Mouse (Mus musculus) embryonic facial prominence, embryonic 15.5 days (tissue): Measurements from ENCODE around the gene Alkbh7. TPM values are rescaled to one million over a fixed set of nuclear protein-coding genes. Genes with fewer than 3 reads are reported as not detected.

ENCODE experiments used
- ATAC-seq: fragments of 200-750 bp; cut with Nextera tagmentation; 2 replicates; pipeline ENCODE4 v1.8.0; 2017; ENCODE audit warnings: low read depth, moderate TSS enrichment; ENCODE audit not compliant: insufficient number of reproducible peaks, low FRiP score, low TSS enrichment
- H3K27ac ChIP-seq: fragments of 300-500 bp; sonication (generic); replicated peaks from 2 replicates; pipeline ENCODE4 v1.5.1; 2015; ENCODE audit warnings: mild to moderate bottlenecking, inconsistent platforms
- H3K27me3 ChIP-seq: fragments of 300-500 bp; sonication (generic); 2 replicates; pipeline ENCODE4 v1.6.1; 2015; ENCODE audit warnings: inconsistent platforms
- H3K36me3 ChIP-seq: fragments of 300-500 bp; sonication (generic); 2 replicates; pipeline ENCODE4 v1.6.1; 2015; ENCODE audit warnings: mild to moderate bottlenecking, inconsistent platforms
- H3K4me1 ChIP-seq: fragments of 300-500 bp; sonication (generic); 2 replicates; pipeline ENCODE4 v1.6.1; 2015; ENCODE audit warnings: inconsistent platforms
- H3K4me2 ChIP-seq: fragments of 300-500 bp; sonication (generic); replicated peaks from 2 replicates; pipeline ENCODE4 v1.6.1; 2015; ENCODE audit warnings: mild to moderate bottlenecking, inconsistent platforms
- H3K4me3 ChIP-seq: fragments of 300-500 bp; sonication (generic); replicated peaks from 2 replicates; pipeline ENCODE4 v1.5.1; 2015; ENCODE audit warnings: mild to moderate bottlenecking, inconsistent platforms
- H3K9ac ChIP-seq: fragments of 300-500 bp; sonication (generic); 2 replicates; pipeline ENCODE4 v1.6.1; 2015; ENCODE audit warnings: inconsistent platforms
- H3K9me3 ChIP-seq: fragments of 300-500 bp; sonication (generic); replicated peaks from 2 replicates; pipeline ENCODE4 v1.6.1; 2016; ENCODE audit warnings: inconsistent platforms
- WGBS: fragments of 180-500 bp; shearing (Covaris S2); methylation state at CpG from one replicate; pipeline ENCODE4 v1.1.7; 2015; 5-methylcytosine and 5-hydroxymethylcytosine counted together
- polyA plus RNA-seq: library from polyadenylated mRNA; unstranded; fragments of >200 nt; fragmentation: Nextera tagmentation; extraction: Ambion mirVana; gene quantifications from 2 replicates; pipeline ENCODE4 v1.2.1, GENCODE M21; 2015

Alkbh7 gene
- 34.9 and 42.3 TPM in 2 replicates for polyA plus RNA-seq

- Histone ChIP-seq H3K27me3 (no peaks in the 10 kb centered on the region), H3K36me3 (peaks cover 68% of the 10 kb centered on the region), H3K4me1 (peaks cover 17% of the 10 kb centered on the region), H3K4me3 (peak within 1 kb of the TSS; percentile 90), H3K27ac (peak within 1 kb of the TSS; percentile 83), H3K9ac (peak within 1 kb of the TSS; percentile 50), H3K4me2 (peak within 1 kb of the TSS; percentile 74), H3K9me3 (no peaks in the 10 kb centered on the region)
- under 1% methylated on average over 38 of the region's 38 CpGs for WGBS
- ATAC-seq, result peak; percentile 98
Measured at GRCm38 (mm10) chr17:56997029-56997667, at the start of gene Alkbh7. Gene Alkbh7, plus strand, starts transcription at chr17:56997339.

- Histone ChIP-seq H3K27me3 (no peaks in the 10 kb centered on the region), H3K4me1 (no peaks in the 10 kb centered on the region), H3K9ac (no peak overlapping the region), H3K4me2 (no peak overlapping the region), H3K4me3 (no peak overlapping the region), H3K36me3 (no peaks in the 10 kb centered on the region), H3K27ac (no peak overlapping the region), H3K9me3 (no peaks in the 10 kb centered on the region)
- WGBS, result 17% methylated on average over 3 of the region's 3 CpGs
- no peak for ATAC-seq
Measured at GRCm38 (mm10) chr17:56950915-56951314, 46.2 kb upstream of the Alkbh7 start.

GRCm38 (mm10) chr17:56952639-56953038, 44.5 kb upstream of the Alkbh7 start:
- no peak overlapping the region for H3K4me3 ChIP-seq

GRCm38 (mm10) chr17:56954871-56955270, 42.3 kb upstream of the Alkbh7 start:
- Histone ChIP-seq H3K27me3 (no peaks in the 10 kb centered on the region), H3K4me3 (no peak overlapping the region), H3K4me1 (no peaks in the 10 kb centered on the region), H3K9ac (no peak overlapping the region), H3K9me3 (no peaks in the 10 kb centered on the region), H3K4me2 (no peak overlapping the region), H3K27ac (no peak overlapping the region), H3K36me3 (no peaks in the 10 kb centered on the region)
- 74% methylated on average over 7 of the region's 7 CpGs for WGBS
- ATAC-seq, result no peak

More at GRCm38 (mm10) chr17:56952639-56953038, 44.5 kb upstream of the Alkbh7 start:
- Histone ChIP-seq H3K4me1 (no peaks in the 10 kb centered on the region), H3K4me2 (no peak overlapping the region), H3K36me3 (no peaks in the 10 kb centered on the region), H3K9ac (no peak overlapping the region), H3K27me3 (no peaks in the 10 kb centered on the region), H3K9me3 (no peaks in the 10 kb centered on the region), H3K27ac (no peak overlapping the region)
- no peak for ATAC-seq
- 87% methylated on average over 1 of the region's 1 CpGs for WGBS

GRCm38 (mm10) chr17:56957763-56958429, 39.2 kb upstream of the Alkbh7 start:
- no peak overlapping the region for H3K9ac ChIP-seq
- H3K4me1 ChIP-seq, result no peaks in the 10 kb centered on the region
- H3K4me3 ChIP-seq, result no peak overlapping the region
- no peaks in the 10 kb centered on the region for H3K36me3 ChIP-seq
- H3K4me2 ChIP-seq, result no peak overlapping the region
- ATAC-seq, result peak; percentile 48; the same call in 1 of the 2 replicates
- H3K27me3 ChIP-seq, result no peaks in the 10 kb centered on the region
- no peaks in the 10 kb centered on the region for H3K9me3 ChIP-seq
- 32% methylated on average over 11 of the region's 11 CpGs for WGBS
- H3K27ac ChIP-seq, result no peak overlapping the region

- H3K36me3 ChIP-seq, result no peaks in the 10 kb centered on the region
- no peak for ATAC-seq
- H3K4me2 ChIP-seq, result no peak overlapping the region
- H3K9me3 ChIP-seq, result no peaks in the 10 kb centered on the region
- no peak overlapping the region for H3K4me3 ChIP-seq
- no peaks in the 10 kb centered on the region for H3K4me1 ChIP-seq
- no peak overlapping the region for H3K27ac ChIP-seq
- no peaks in the 10 kb centered on the region for H3K27me3 ChIP-seq
- 68% methylated on average over 4 of the region's 4 CpGs for WGBS
- no peak overlapping the region for H3K9ac ChIP-seq
Measured at GRCm38 (mm10) chr17:56958667-56959066, 38.5 kb upstream of the Alkbh7 start.

- ATAC-seq, result no peak
- Histone ChIP-seq H3K9me3 (no peaks in the 10 kb centered on the region), H3K9ac (no peak overlapping the region), H3K36me3 (no peaks in the 10 kb centered on the region), H3K27me3 (no peaks in the 10 kb centered on the region), H3K4me1 (no peaks in the 10 kb centered on the region), H3K4me3 (no peak overlapping the region), H3K27ac (no peak overlapping the region), H3K4me2 (no peak overlapping the region)
- 89% methylated on average over 4 of the region's 4 CpGs for WGBS
Measured at GRCm38 (mm10) chr17:56961880-56962279, 35.3 kb upstream of the Alkbh7 start.

GRCm38 (mm10) chr17:56962642-56963405, 34.3 kb upstream of the Alkbh7 start:
- 75% methylated on average over 5 of the region's 5 CpGs for WGBS
- Histone ChIP-seq H3K36me3 (no peaks in the 10 kb centered on the region), H3K4me2 (no peak overlapping the region), H3K4me1 (no peaks in the 10 kb centered on the region), H3K4me3 (no peak overlapping the region), H3K27me3 (no peaks in the 10 kb centered on the region), H3K27ac (no peak overlapping the region), H3K9me3 (no peaks in the 10 kb centered on the region), H3K9ac (no peak overlapping the region)
- no peak for ATAC-seq

- Histone ChIP-seq H3K27ac (no peak overlapping the region), H3K36me3 (no peaks in the 10 kb centered on the region), H3K27me3 (no peaks in the 10 kb centered on the region), H3K4me3 (no peak overlapping the region), H3K9ac (no peak overlapping the region), H3K4me2 (no peak overlapping the region), H3K9me3 (no peaks in the 10 kb centered on the region), H3K4me1 (no peaks in the 10 kb centered on the region)
- no peak for ATAC-seq
- WGBS, result 76% methylated on average over 6 of the region's 6 CpGs
Measured at GRCm38 (mm10) chr17:56963646-56964045, 33.5 kb upstream of the Alkbh7 start.

- no peak for ATAC-seq
- Histone ChIP-seq H3K4me1 (no peaks in the 10 kb centered on the region), H3K4me2 (no peak overlapping the region), H3K9ac (no peak overlapping the region), H3K27me3 (no peaks in the 10 kb centered on the region), H3K36me3 (no peaks in the 10 kb centered on the region), H3K27ac (no peak overlapping the region), H3K4me3 (no peak overlapping the region), H3K9me3 (no peaks in the 10 kb centered on the region)
- 55% methylated on average over 3 of the region's 3 CpGs for WGBS
Measured at GRCm38 (mm10) chr17:56969321-56969720, 27.8 kb upstream of the Alkbh7 start.

GRCm38 (mm10) chr17:56970081-56970480, 27.1 kb upstream of the Alkbh7 start:
- H3K9me3 ChIP-seq, result no peaks in the 10 kb centered on the region
- H3K36me3 ChIP-seq, result no peaks in the 10 kb centered on the region
- 59% methylated on average over 5 of the region's 5 CpGs for WGBS
- H3K27me3 ChIP-seq, result no peaks in the 10 kb centered on the region
- no peak overlapping the region for H3K9ac ChIP-seq
- H3K27ac ChIP-seq, result no peak overlapping the region
- no peak overlapping the region for H3K4me3 ChIP-seq
- no peak for ATAC-seq
- no peak overlapping the region for H3K4me2 ChIP-seq
- H3K4me1 ChIP-seq, result no peaks in the 10 kb centered on the region
